Mouse (Mus musculus) forebrain, embryonic 16.5 days (tissue): ENCODE measurements around the gene Med14. TPM values are rescaled to one million over a fixed set of nuclear protein-coding genes. Genes with fewer than 3 reads are reported as not detected.

Source experiments
- polyA plus RNA-seq: library from polyadenylated mRNA; unstranded; fragments of >200 nt; fragmentation: Nextera tagmentation; extraction: Ambion mirVana; gene quantifications from 2 replicates; pipeline ENCODE4 v1.2.1, GENCODE M21; 2015

Med14 gene
- polyA plus RNA-seq, 1 experiment from 2014 or later: 14.1 TPM

Other genes with a start within 250 kb of the Med14 start
- 158 and 167 TPM in 2 replicates for gene Atp6ap2, start 174.3 kb downstream of the Med14 start, polyA plus RNA-seq
- 31.5 and 34.9 TPM in 2 replicates for gene 1810030O07Rik, start 88.4 kb downstream of the Med14 start, polyA plus RNA-seq